ENCODE assay signal across 8 mouse cellular contexts in the genomic region with DNA sequence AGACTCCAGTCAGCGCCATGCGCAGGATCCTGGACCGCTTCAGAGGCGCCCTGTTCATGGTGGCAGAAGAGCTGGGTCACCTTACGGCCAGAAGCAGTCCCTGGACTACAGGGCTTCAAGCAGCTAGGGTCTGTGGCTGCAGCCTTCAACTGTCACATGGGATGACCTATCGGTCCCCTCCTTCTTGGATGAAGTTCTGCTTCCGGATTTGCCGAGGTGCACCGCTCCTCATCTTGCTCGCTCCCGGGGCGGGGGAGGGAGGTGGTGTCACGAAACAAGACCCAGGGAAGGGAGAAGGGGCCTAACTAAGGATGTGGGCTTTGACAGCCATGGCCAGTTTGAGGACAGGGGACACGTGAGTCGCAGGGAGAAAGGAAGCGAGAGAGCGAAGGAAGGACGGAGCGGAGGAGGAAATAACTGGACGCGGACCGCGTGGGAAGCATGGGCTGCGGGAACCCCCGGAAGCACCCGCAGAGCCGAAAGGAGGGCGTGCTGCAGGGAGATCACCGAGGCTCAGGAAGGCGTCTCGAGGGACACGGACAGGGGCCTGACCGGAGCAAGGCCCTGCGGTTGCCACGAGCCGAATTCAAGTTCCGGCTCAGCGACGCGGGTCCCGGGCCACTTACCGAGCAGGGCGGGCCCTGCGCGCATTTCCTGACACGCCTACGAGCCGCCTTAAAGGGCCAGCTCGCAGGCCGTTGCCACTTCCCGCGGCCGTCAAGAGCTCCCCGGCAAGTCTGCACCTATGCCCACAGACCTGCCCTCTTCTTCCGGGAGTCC. TPM values are rescaled to one million over a fixed set of nuclear protein-coding genes. Genes with fewer than 3 reads are reported as not detected.
A peak's percentile ranks its signal among the peaks of the same experiment; 100 is the strongest.
DNase-seq lines count a peak whose midpoint lies in the region; ATAC-seq lines count a peak whose summit lies in the region.

No protein-coding gene starts in this region.

- H3K27me3 ChIP-seq in hindbrain, embryonic 13.5 days: peaks cover 29% of the 10 kb centered on the region

- DNase-seq in T-cell, adult 2 months (ENCODE audit: low spot score): peak; percentile 74
- DNase-seq in cerebellum, postnatal 14 days: peak; percentile 82 to 86
- peak; percentile 61 to 76 for DNase-seq in frontal cortex, postnatal 14 days (ENCODE audit: low spot score in 2 of 2)
- peak; percentile 75 to 86 for DNase-seq in left cerebral cortex, adult 18-20 months (ENCODE audit: low spot score in 2 of 2)
- DNase-seq in lung, postnatal 4 days: peak; percentile 86 to 88
- peak; percentile 86 for DNase-seq in retina, postnatal 1 day
- peak; percentile 87 for DNase-seq in thymus, postnatal 4 days

- ATAC-seq in hindbrain, embryonic 13.5 days (ENCODE audit: low FRiP score): peak; percentile 88

- H3K9ac ChIP-seq in hindbrain, embryonic 13.5 days: peak overlapping the region; percentile 80

- peak overlapping the region; percentile 96 for H3K4me2 ChIP-seq in hindbrain, embryonic 13.5 days

- H3K36me3 ChIP-seq in hindbrain, embryonic 13.5 days: peaks cover 5% of the 10 kb centered on the region

- under 1% methylated on average over 52 of the region's 55 CpGs for WGBS in hindbrain, embryonic 13.5 days

- H3K9me3 ChIP-seq in hindbrain, embryonic 13.5 days: no peaks in the 10 kb centered on the region

- peak overlapping the region; percentile 67 for H3K4me3 ChIP-seq in hindbrain, embryonic 13.5 days

- H3K4me1 ChIP-seq in hindbrain, embryonic 13.5 days (replicated peaks): peaks cover 50% of the 10 kb centered on the region

- H3K27ac ChIP-seq in hindbrain, embryonic 13.5 days: peak overlapping the region; percentile 74

RNA-seq across cellular contexts. Expression of a gene that starts 1.0 kb away (rescaled TPM):
- polyA plus RNA-seq in hindbrain, embryonic 13.5 days (2015; fragmentation: Nextera tagmentation; extraction: Ambion mirVana): 10.5 and 12.0 TPM in 2 replicates
- 10 to 100 TPM; 15.9 to 18.0 TPM for total RNA-seq in left cerebral cortex, adult 18-20 months (2021)

RNA-seq across cellular contexts. Expression of a gene that starts 25.5 kb away (rescaled TPM):
- polyA plus RNA-seq in hindbrain, embryonic 13.5 days (2015; fragmentation: Nextera tagmentation; extraction: Ambion mirVana): 36.8 and 38.5 TPM in 2 replicates
- total RNA-seq in left cerebral cortex, adult 18-20 months (2021): 100 to 1,000 TPM; 124 to 136 TPM

RNA-seq across cellular contexts. Expression of a gene that starts 58.3 kb away (rescaled TPM):
- polyA plus RNA-seq in hindbrain, embryonic 13.5 days (2015; fragmentation: Nextera tagmentation; extraction: Ambion mirVana): 111 and 112 TPM in 2 replicates
- 100 to 1,000 TPM; 345 to 351 TPM for total RNA-seq in left cerebral cortex, adult 18-20 months (2021)

Comparison
In these comparisons a context has a peak if more than half of its experiments do, and no peak if none do; other contexts are left out.
1. Peak in every context shown above with its lines: DNase-seq, ATAC-seq, H3K4me3 ChIP-seq and H3K27ac ChIP-seq.